Mouse (Mus musculus) E14TG2a.4 (cell line): Measurements from ENCODE around the gene Hexim1.

Experiments used
- CTCF ChIP-seq: conservative IDR thresholded peaks from 2 replicates; pipeline ENCODE4 v1.5.1; 2014; ENCODE audit warnings: low read length
- NANOG ChIP-seq: IDR thresholded peaks from 2 replicates; pipeline ENCODE4 v1.6.1; 2014; ENCODE audit warnings: borderline replicate concordance, low read length, mixed read lengths

DNA sequence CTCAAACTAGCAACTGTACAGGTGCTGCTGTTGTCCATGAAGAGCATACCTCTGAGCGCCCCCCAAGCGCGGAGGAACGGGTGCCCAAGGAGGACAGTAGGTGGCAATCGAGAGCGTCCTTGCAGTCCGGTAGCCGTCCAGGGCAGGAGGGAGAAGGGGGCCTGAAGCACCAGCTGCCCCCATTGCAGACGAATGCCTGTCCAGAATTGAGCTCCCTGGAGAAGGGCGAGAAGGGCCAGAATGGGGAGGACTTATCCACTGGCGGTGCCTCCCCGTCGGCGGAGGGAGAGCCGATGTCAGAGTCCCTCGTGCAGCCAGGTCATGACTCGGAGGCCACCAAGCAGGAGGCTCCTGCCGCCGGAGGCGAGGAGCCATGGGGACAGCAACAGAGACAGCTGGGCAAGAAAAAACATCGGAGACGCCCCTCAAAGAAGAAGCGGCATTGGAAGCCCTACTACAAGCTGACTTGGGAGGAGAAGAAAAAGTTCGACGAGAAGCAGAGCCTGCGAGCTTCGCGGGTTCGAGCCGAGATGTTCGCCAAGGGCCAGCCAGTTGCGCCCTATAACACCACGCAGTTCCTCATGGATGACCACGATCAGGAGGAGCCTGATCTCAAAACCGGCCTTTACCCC, 1.0 kb downstream of the Hexim1 start:
- peak; percentile 21 for TF ChIP-seq CTCF
- no peak for TF ChIP-seq NANOG
